Mouse (Mus musculus) stomach, embryonic 14.5 days (tissue): ENCODE measurements at regions not wholly inside any gene's neighbourhood (a gene's known extent, or its start where the extent isn't known, plus 50 kb on each side); places are given as distances from the start of the nearest gene placed in this dataset.

ENCODE experiments used
- ATAC-seq: fragments of 200-750 bp; cut with Nextera tagmentation; 2 replicates; pipeline ENCODE4 v1.8.0; 2017; ENCODE audit warnings: low read depth, moderate TSS enrichment; ENCODE audit not compliant: insufficient number of reproducible peaks, insufficient read depth, low FRiP score
- H3K27ac ChIP-seq: fragments of 300-500 bp; sonication (generic); 2 replicates; pipeline ENCODE4 v1.5.1; 2014; ENCODE audit warnings: mild to moderate bottlenecking, low read length, moderate library complexity, mixed read lengths
- H3K27me3 ChIP-seq: fragments of 300-500 bp; sonication (generic); 2 replicates; pipeline ENCODE4 v1.6.1; 2014; ENCODE audit warnings: low read length, control low read depth, mixed read lengths; ENCODE audit not compliant: control insufficient read depth, insufficient read depth
- H3K36me3 ChIP-seq: fragments of 300-500 bp; sonication (generic); 2 replicates; pipeline ENCODE4 v1.6.1; 2014; ENCODE audit warnings: mild to moderate bottlenecking, control low read depth, low read length, moderate library complexity, mixed read lengths; ENCODE audit not compliant: control insufficient read depth, insufficient read depth
- H3K4me1 ChIP-seq: fragments of 300-500 bp; sonication (generic); 2 replicates; pipeline ENCODE4 v1.6.1; 2014; ENCODE audit warnings: low read length, control low read depth, mixed read lengths; ENCODE audit not compliant: control insufficient read depth, insufficient read depth
- H3K4me2 ChIP-seq: fragments of 300-500 bp; sonication (generic); replicated peaks from 2 replicates; pipeline ENCODE4 v1.6.1; 2014; ENCODE audit warnings: low read depth, low read length, control low read depth
- H3K4me3 ChIP-seq: fragments of 300-500 bp; sonication (generic); 2 replicates; pipeline ENCODE4 v1.5.1; 2014; ENCODE audit warnings: low read depth, low read length, control low read depth
- H3K9ac ChIP-seq: fragments of 300-500 bp; sonication (generic); replicated peaks from 2 replicates; pipeline ENCODE4 v1.6.1; 2014; ENCODE audit warnings: low read depth, mild to moderate bottlenecking, control low read depth, low read length, moderate library complexity, mixed read lengths
- H3K9me3 ChIP-seq: fragments of 300-500 bp; sonication (generic); 2 replicates; pipeline ENCODE4 v1.6.1; 2016; ENCODE audit warnings: low read depth, low read length, control low read depth; ENCODE audit not compliant: control insufficient read depth
- WGBS: fragments of 180-500 bp; shearing (Covaris S2); extraction: QIAGEN DNeasy Blood & Tissue Kit; methylation state at CpG from one replicate; pipeline ENCODE4 v1.1.7; 2014; 5-methylcytosine and 5-hydroxymethylcytosine counted together

GRCm38 (mm10) chr7:36076021-36076441, 273.2 kb upstream of the Zfp507 start:
- Histone ChIP-seq H3K4me3 (no peak overlapping the region), H3K9me3 (no peaks in the 10 kb centered on the region), H3K4me1 (peaks cover 36% of the 10 kb centered on the region), H3K27ac (peak overlapping the region; percentile 62; the same call in 1 of the 2 replicates), H3K4me2 (peak overlapping the region; percentile 2; the same call in 1 of the 2 replicates), H3K36me3 (no peaks in the 10 kb centered on the region), H3K27me3 (no peaks in the 10 kb centered on the region), H3K9ac (no peak overlapping the region)
- 6% methylated on average over 11 of the region's 11 CpGs for whole genome bisulfite sequencing
- peak; percentile 35; the same call in 1 of the 2 replicates for ATAC-seq

GRCm38 (mm10) chr7:36071774-36072173, 269.0 kb upstream of the Zfp507 start:
- Histone ChIP-seq H3K27ac (no peak overlapping the region), H3K4me3 (0 out of 2 replicates have a peak overlapping the region, but pooled peaks have one; percentile 16), H3K36me3 (no peaks in the 10 kb centered on the region), H3K27me3 (no peaks in the 10 kb centered on the region), H3K4me1 (peaks cover 23% of the 10 kb centered on the region), H3K9ac (no peak overlapping the region; the same call in 1 of the 2 replicates), H3K4me2 (peak overlapping the region; percentile 35), H3K9me3 (no peaks in the 10 kb centered on the region)
- ATAC-seq, result no peak
- 7% methylated on average over 13 of the region's 13 CpGs for WGBS

DNA sequence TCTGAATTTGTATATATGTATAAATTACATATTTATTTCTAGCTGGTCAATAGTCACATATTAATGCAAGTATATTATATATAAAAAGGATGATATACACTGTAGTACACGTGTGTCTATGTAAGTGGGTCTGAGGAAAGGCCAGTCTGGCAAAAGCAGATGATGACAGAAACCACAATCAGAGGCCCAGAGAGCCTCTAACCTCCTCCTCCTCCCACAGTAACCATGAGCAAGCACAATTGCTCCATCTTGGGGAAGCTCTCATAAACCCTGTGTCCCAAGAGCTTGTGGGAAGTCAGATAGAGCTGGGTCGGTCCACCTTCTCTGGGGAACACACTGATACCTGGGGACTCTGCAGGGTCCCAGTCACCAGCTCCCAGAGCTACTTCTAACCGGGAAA, 263.9 kb upstream of the Zfp507 start:
- no peak overlapping the region for H3K27ac ChIP-seq
- no peak for ATAC-seq
- no peaks in the 10 kb centered on the region for H3K27me3 ChIP-seq
- H3K4me1 ChIP-seq, result no peaks in the 10 kb centered on the region
- H3K9ac ChIP-seq, result no peak overlapping the region
- no peak overlapping the region for H3K4me2 ChIP-seq
- H3K9me3 ChIP-seq, result no peaks in the 10 kb centered on the region
- no peak overlapping the region for H3K4me3 ChIP-seq
- WGBS, result 68% methylated on average over 3 of the region's 3 CpGs
- H3K36me3 ChIP-seq, result no peaks in the 10 kb centered on the region

GRCm38 (mm10) chr7:36061679-36062078, 258.9 kb upstream of the Zfp507 start:
- Histone ChIP-seq H3K4me2 (no peak overlapping the region), H3K27ac (no peak overlapping the region), H3K36me3 (no peaks in the 10 kb centered on the region), H3K4me3 (no peak overlapping the region), H3K9ac (no peak overlapping the region), H3K9me3 (no peaks in the 10 kb centered on the region), H3K4me1 (no peaks in the 10 kb centered on the region), H3K27me3 (no peaks in the 10 kb centered on the region)
- whole genome bisulfite sequencing, result 85% methylated on average over 4 of the region's 4 CpGs
- no peak for ATAC-seq

GRCm38 (mm10) chr7:36060426-36060825, 257.6 kb upstream of the Zfp507 start:
- WGBS, result 60% methylated on average over 4 of the region's 4 CpGs
- no peaks in the 10 kb centered on the region for H3K36me3 ChIP-seq
- H3K4me2 ChIP-seq, result no peak overlapping the region
- no peaks in the 10 kb centered on the region for H3K27me3 ChIP-seq
- no peaks in the 10 kb centered on the region for H3K9me3 ChIP-seq
- H3K4me3 ChIP-seq, result no peak overlapping the region
- H3K27ac ChIP-seq, result no peak overlapping the region
- H3K9ac ChIP-seq, result no peak overlapping the region
- no peaks in the 10 kb centered on the region for H3K4me1 ChIP-seq
- ATAC-seq, result no peak

DNA sequence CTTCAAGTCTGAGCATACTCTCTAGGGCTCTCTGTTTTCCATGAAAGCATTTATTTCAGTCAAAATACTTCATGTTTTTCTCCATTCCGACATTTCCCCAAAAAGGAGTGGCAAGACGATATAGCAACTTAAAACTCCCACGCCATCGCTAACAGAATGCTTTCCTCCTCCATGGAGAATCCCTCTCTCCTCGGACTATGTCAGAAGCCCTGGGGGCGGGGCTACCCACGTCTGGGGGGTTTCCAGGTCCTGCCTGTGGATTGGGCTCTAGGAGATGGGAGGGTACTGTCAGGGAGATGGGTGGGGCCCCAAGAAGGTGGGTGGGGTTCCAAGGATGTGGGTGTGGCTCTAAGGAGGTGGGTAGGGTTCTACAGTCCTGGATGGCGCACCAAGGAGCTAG, 243.2 kb upstream of the Zfp507 start:
- ATAC-seq, result no peak
- WGBS, result 80% methylated on average over 8 of the region's 8 CpGs

GRCm38 (mm10) chr7:36031881-36032280, 229.1 kb upstream of the Zfp507 start:
- H3K4me2 ChIP-seq, result no peak overlapping the region

More for the DNA sequence above, 243.2 kb upstream of the Zfp507 start:
- no peaks in the 10 kb centered on the region for H3K9me3 ChIP-seq
- no peak overlapping the region for H3K27ac ChIP-seq
- no peak overlapping the region for H3K9ac ChIP-seq
- H3K36me3 ChIP-seq, result no peaks in the 10 kb centered on the region
- H3K4me3 ChIP-seq, result no peak overlapping the region
- H3K4me2 ChIP-seq, result no peak overlapping the region
- H3K4me1 ChIP-seq, result no peaks in the 10 kb centered on the region
- H3K27me3 ChIP-seq, result no peaks in the 10 kb centered on the region

GRCm38 (mm10) chr7:36023015-36023414, 220.2 kb upstream of the Zfp507 start:
- H3K36me3 ChIP-seq, result no peaks in the 10 kb centered on the region
- H3K9ac ChIP-seq, result no peak overlapping the region
- H3K4me2 ChIP-seq, result no peak overlapping the region
- no peaks in the 10 kb centered on the region for H3K27me3 ChIP-seq
- H3K4me1 ChIP-seq, result no peaks in the 10 kb centered on the region
- no peak overlapping the region for H3K4me3 ChIP-seq
- ATAC-seq, result no peak
- 86% methylated on average over 10 of the region's 10 CpGs for WGBS
- H3K9me3 ChIP-seq, result no peaks in the 10 kb centered on the region
- H3K27ac ChIP-seq, result no peak overlapping the region

More at GRCm38 (mm10) chr7:36031881-36032280, 229.1 kb upstream of the Zfp507 start:
- Histone ChIP-seq H3K4me1 (no peaks in the 10 kb centered on the region), H3K4me3 (no peak overlapping the region), H3K9me3 (no peaks in the 10 kb centered on the region), H3K27me3 (no peaks in the 10 kb centered on the region), H3K9ac (no peak overlapping the region), H3K27ac (no peak overlapping the region), H3K36me3 (no peaks in the 10 kb centered on the region)
- no peak for ATAC-seq
- 94% methylated on average over 3 of the region's 3 CpGs for whole genome bisulfite sequencing

- no peak for ATAC-seq
- Histone ChIP-seq H3K9me3 (no peaks in the 10 kb centered on the region), H3K4me1 (no peaks in the 10 kb centered on the region), H3K9ac (no peak overlapping the region), H3K4me3 (no peak overlapping the region), H3K4me2 (no peak overlapping the region), H3K27me3 (no peaks in the 10 kb centered on the region), H3K27ac (no peak overlapping the region), H3K36me3 (no peaks in the 10 kb centered on the region)
- 74% methylated on average over 6 of the region's 6 CpGs for WGBS
Measured at GRCm38 (mm10) chr7:36022489-36022888, 219.7 kb upstream of the Zfp507 start.
